30 mouse cellular contexts compared by ENCODE assay signal in the genomic region with DNA sequence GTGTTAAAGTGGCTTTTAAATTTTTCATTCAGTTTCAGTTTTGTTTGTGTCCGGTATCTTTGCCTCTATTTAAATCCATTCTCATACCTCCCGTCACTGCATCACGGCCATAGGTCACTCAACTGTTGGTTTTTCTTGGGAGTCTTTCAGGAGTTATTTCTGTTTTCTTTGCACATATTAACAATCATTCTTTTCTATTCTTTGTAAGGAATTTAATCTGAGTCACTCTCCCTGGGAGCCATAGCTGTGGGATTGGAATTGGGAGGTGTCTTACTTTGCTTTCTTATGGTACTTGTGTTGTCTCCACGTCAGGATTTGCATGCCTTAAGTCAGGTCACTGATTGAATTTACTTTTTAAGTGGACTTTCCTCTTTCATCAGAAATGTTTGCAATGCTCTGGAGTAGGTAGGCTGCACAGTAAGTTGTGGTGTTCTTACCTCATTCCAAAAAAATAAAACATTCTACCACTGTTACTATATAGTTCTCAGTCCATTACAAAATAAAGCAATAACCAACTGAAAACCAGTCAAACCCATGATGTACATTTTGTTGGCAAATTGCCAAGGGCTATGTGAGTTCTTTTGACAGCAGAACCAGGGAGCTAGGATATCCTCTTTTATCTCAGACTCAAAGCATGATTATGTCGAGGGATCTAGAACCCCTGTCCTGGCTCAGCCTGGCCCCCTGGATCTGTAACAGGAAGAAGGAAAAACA.
DNase-seq lines count a peak whose midpoint lies in the region; ATAC-seq and TF ChIP-seq lines count a peak whose summit lies in the region.
"Had no signal": no experiment of that assay in that cellular context is flagged by ENCODE, and none has a peak within 500 bp of the region (broad histone marks: within the 10 kb centered on the region; RNA-seq: fewer than 3 reads in every experiment).

No protein-coding gene starts in this region.

- TF ChIP-seq POLR2A in MEL (IDR thresholded peaks at IDR 0.05; ENCODE audit: control insufficient read depth in 1 of 2, insufficient read depth in 1 of 2, low read depth in 1 of 2, low read length in 2 of 2, poor library complexity in 1 of 2) = no peak

- H3K9ac ChIP-seq in forebrain, embryonic 12.5 days = no peak overlapping the region
- H3K9ac ChIP-seq in forebrain, embryonic 16.5 days (replicated peaks; ENCODE audit: low read depth, low read length) = no peak overlapping the region
- H3K9ac ChIP-seq in lung, embryonic 14.5 days = no peak overlapping the region
- H3K9ac ChIP-seq in MEL (ENCODE audit: control insufficient read depth, low read depth, low read length, poor library complexity, severe bottlenecking) = no peak overlapping the region
- H3K9ac ChIP-seq in embryonic facial prominence, embryonic 14.5 days (ENCODE audit: low read depth, low read length) = no peak overlapping the region
- H3K9ac ChIP-seq: embryonic facial prominence, embryonic 12.5 days; forebrain, postnatal 0 days; limb, embryonic 13.5 days; neural tube, embryonic 12.5 days had no signal

- peak; percentile 33; the same call in 1 of the 2 replicates for ATAC-seq in forebrain, embryonic 12.5 days (ENCODE audit: low FRiP score)
- no peak for ATAC-seq in forebrain, embryonic 16.5 days
- no peak for ATAC-seq in lung, embryonic 14.5 days (ENCODE audit: insufficient read depth)
- no peak for ATAC-seq in embryonic facial prominence, embryonic 14.5 days (ENCODE audit: low read depth)
- ATAC-seq: forebrain, postnatal 0 days; intestine, postnatal 0 days; Patski had no signal

- no peaks in the 10 kb centered on the region for H3K9me3 ChIP-seq in forebrain, embryonic 12.5 days
- no peaks in the 10 kb centered on the region for H3K9me3 ChIP-seq in forebrain, embryonic 16.5 days (ENCODE audit: control insufficient read depth, low read length)
- no peaks in the 10 kb centered on the region for H3K9me3 ChIP-seq in lung, embryonic 14.5 days (ENCODE audit: low read depth, low read length)
- H3K9me3 ChIP-seq in MEL (replicated peaks; ENCODE audit: insufficient read depth, low read length) = no peaks in the 10 kb centered on the region
- no peaks in the 10 kb centered on the region for H3K9me3 ChIP-seq in embryonic facial prominence, embryonic 14.5 days (ENCODE audit: control insufficient read depth, low read length)
- H3K9me3 ChIP-seq: embryonic facial prominence, embryonic 12.5 days; hindbrain, embryonic 10.5 days; limb, embryonic 13.5 days; neural tube, embryonic 12.5 days had no signal

- no peak overlapping the region for H3K4me2 ChIP-seq in forebrain, embryonic 12.5 days
- H3K4me2 ChIP-seq in forebrain, embryonic 16.5 days (ENCODE audit: low read length) = no peak overlapping the region
- no peak overlapping the region for H3K4me2 ChIP-seq in lung, embryonic 14.5 days
- no peak overlapping the region for H3K4me2 ChIP-seq in embryonic facial prominence, embryonic 14.5 days (ENCODE audit: low read depth, low read length)
- H3K4me2 ChIP-seq: embryonic facial prominence, embryonic 12.5 days; limb, embryonic 13.5 days; liver, embryonic 11.5 days; midbrain, embryonic 11.5 days; neural tube, embryonic 12.5 days had no signal

- TF ChIP-seq RAD21 in MEL (IDR thresholded peaks at IDR 0.05; ENCODE audit: low read depth, low read length) = no peak

- no peaks in the 10 kb centered on the region for H3K27me3 ChIP-seq in forebrain, embryonic 12.5 days
- H3K27me3 ChIP-seq in forebrain, embryonic 16.5 days (replicated peaks; ENCODE audit: control insufficient read depth, insufficient read depth, low read length) = no peaks in the 10 kb centered on the region
- no peaks in the 10 kb centered on the region for H3K27me3 ChIP-seq in lung, embryonic 14.5 days (ENCODE audit: insufficient read depth, low read length)
- H3K27me3 ChIP-seq in MEL (ENCODE audit: control insufficient read depth in 1 of 2, insufficient read depth in 2 of 2, low read length in 2 of 2) = no peaks in the 10 kb centered on the region
- H3K27me3 ChIP-seq in embryonic facial prominence, embryonic 14.5 days (replicated peaks; ENCODE audit: control insufficient read depth, insufficient read depth, low read length) = no peaks in the 10 kb centered on the region
- H3K27me3 ChIP-seq: embryonic facial prominence, embryonic 12.5 days; limb, embryonic 13.5 days; neural tube, embryonic 12.5 days; Patski had no signal

- H3K36me3 ChIP-seq in forebrain, embryonic 12.5 days (replicated peaks) = no peaks in the 10 kb centered on the region
- H3K36me3 ChIP-seq in forebrain, embryonic 16.5 days (ENCODE audit: control insufficient read depth, insufficient read depth) = no peaks in the 10 kb centered on the region
- no peaks in the 10 kb centered on the region for H3K36me3 ChIP-seq in lung, embryonic 14.5 days (ENCODE audit: insufficient read depth)
- H3K36me3 ChIP-seq in MEL (ENCODE audit: control insufficient read depth in 1 of 2, insufficient read depth in 2 of 2, low read length in 2 of 2) = no peaks in the 10 kb centered on the region
- no peaks in the 10 kb centered on the region for H3K36me3 ChIP-seq in embryonic facial prominence, embryonic 14.5 days (ENCODE audit: control insufficient read depth, insufficient read depth, low read length)
- H3K36me3 ChIP-seq: embryonic facial prominence, embryonic 12.5 days; neural tube, embryonic 12.5 days had no signal

- no peaks in the 10 kb centered on the region for H3K79me2 ChIP-seq in MEL (ENCODE audit: control insufficient read depth, insufficient read depth, low read length, poor library complexity)

- intact Hi-C loops in gastrocnemius, postnatal 36 days (cut with DNase I) = no loop called here

- TF ChIP-seq CTCF in lung, embryonic 14.5 days (IDR thresholded peaks at IDR 0.05; ENCODE audit: low read depth) = no peak
- TF ChIP-seq CTCF in MEL (IDR thresholded peaks at IDR 0.05 in 2 of 3, conservative IDR thresholded peaks at IDR 0.05 in 1 of 3; ENCODE audit: control insufficient read depth in 1 of 3, insufficient read depth in 1 of 3, low read depth in 2 of 3, low read length in 3 of 3, poor library complexity in 1 of 3, severe bottlenecking in 1 of 3) = no peak

- peaks cover 6% of the 10 kb centered on the region for H3K4me1 ChIP-seq in forebrain, embryonic 12.5 days
- H3K4me1 ChIP-seq in forebrain, embryonic 16.5 days (replicated peaks; ENCODE audit: control insufficient read depth, insufficient read depth, low read length) = peaks cover under 1% of the 10 kb centered on the region; the same call in 1 of the 2 replicates
- no peaks in the 10 kb centered on the region for H3K4me1 ChIP-seq in lung, embryonic 14.5 days (ENCODE audit: insufficient read depth)
- H3K4me1 ChIP-seq in MEL (ENCODE audit: control insufficient read depth in 1 of 2, insufficient read depth in 2 of 2, low read length in 2 of 2) = no peaks in the 10 kb centered on the region
- H3K4me1 ChIP-seq in embryonic facial prominence, embryonic 14.5 days (ENCODE audit: control insufficient read depth, insufficient read depth, low read length) = no peaks in the 10 kb centered on the region
- H3K4me1 ChIP-seq: hindbrain, embryonic 10.5 days; neural tube, embryonic 12.5 days had no signal

- 49% methylated on average over 5 of the region's 5 CpGs for WGBS in forebrain, embryonic 12.5 days
- 39% methylated on average over 5 of the region's 5 CpGs for WGBS in forebrain, embryonic 16.5 days
- WGBS in lung, embryonic 14.5 days = 48% methylated on average over 5 of the region's 5 CpGs
- 62% methylated on average over 5 of the region's 5 CpGs for WGBS in embryonic facial prominence, embryonic 14.5 days

- no peak for TF ChIP-seq EP300 in MEL (IDR thresholded peaks at IDR 0.05; ENCODE audit: low read depth in 1 of 2, low read length in 2 of 2)

- no peak overlapping the region for H3K27ac ChIP-seq in forebrain, embryonic 12.5 days
- H3K27ac ChIP-seq in forebrain, embryonic 16.5 days (ENCODE audit: low read length) = no peak overlapping the region
- H3K27ac ChIP-seq in lung, embryonic 14.5 days (ENCODE audit: low read depth) = no peak overlapping the region
- no peak overlapping the region for H3K27ac ChIP-seq in MEL (ENCODE audit: control insufficient read depth, low read depth, low read length)
- H3K27ac ChIP-seq in embryonic facial prominence, embryonic 14.5 days (replicated peaks; ENCODE audit: low read depth, low read length) = no peak overlapping the region
- H3K27ac ChIP-seq: embryonic facial prominence, embryonic 12.5 days; hindbrain, embryonic 10.5 days; left cerebral cortex, adult 2 months; limb, embryonic 13.5 days; neural tube, embryonic 12.5 days had no signal

- peak; percentile 63 for DNase-seq in lung, embryonic 14.5 days
- DNase-seq in lung, postnatal 25 days (ENCODE audit: low spot score) = no peak
- DNase-seq in MEL (ENCODE audit: low read depth, low spot score) = peak; percentile 1
- DNase-seq in embryonic facial prominence, embryonic 14.5 days (ENCODE audit: low spot score) = peak; percentile 22
- DNase-seq in gastrocnemius, postnatal 36 days = no peak
- DNase-seq in gastrocnemius, adult 8-10 months (ENCODE audit: low spot score in 2 of 2) = no peak
- DNase-seq: adrenal gland, postnatal 36 days; B cell, adult 2 months; cerebellum, adult 18-20 months; forebrain, postnatal 0 days; gastrocnemius, postnatal 10 days; heart, postnatal 14 days; kidney, adult 9 months; kidney, postnatal 10 days; right cerebral cortex, adult 18-20 months; spleen, adult 18-20 months; thymus, postnatal 25 days had no signal

- H3K4me3 ChIP-seq in forebrain, embryonic 12.5 days (replicated peaks) = no peak overlapping the region
- no peak overlapping the region for H3K4me3 ChIP-seq in forebrain, embryonic 16.5 days (replicated peaks; ENCODE audit: low read length)
- no peak overlapping the region for H3K4me3 ChIP-seq in lung, embryonic 14.5 days (ENCODE audit: low read depth, low read length)
- no peak overlapping the region for H3K4me3 ChIP-seq in MEL (ENCODE audit: control insufficient read depth in 1 of 2, insufficient read depth in 1 of 2, low read depth in 2 of 2, low read length in 2 of 2)
- no peak overlapping the region for H3K4me3 ChIP-seq in embryonic facial prominence, embryonic 14.5 days (ENCODE audit: low read depth, low read length)
- H3K4me3 ChIP-seq: embryonic facial prominence, embryonic 12.5 days; erythroblast, embryonic 14.5 days; hindbrain, embryonic 10.5 days; left cerebral cortex, adult 2 months; limb, embryonic 13.5 days; myocyte; neural tube, embryonic 12.5 days had no signal

TF ChIP-seq in MEL, 35 proteins besides CTCF, POLR2A, EP300 and RAD21 (continues in another document):
- TF ChIP-seq KAT2A (conservative IDR thresholded peaks at IDR 0.05; ENCODE audit: low read depth, low read length) (no peak), SIN3A (IDR thresholded peaks at IDR 0.05; ENCODE audit: low read length) (no peak), MAZ (IDR thresholded peaks at IDR 0.05; ENCODE audit: low read depth, low read length) (no peak), MYC (IDR thresholded peaks at IDR 0.05; ENCODE audit: low read depth, low read length) (no peak), MAFK (IDR thresholded peaks at IDR 0.05; ENCODE audit: borderline replicate concordance, low read depth, low read length) (no peak), ETS1 (IDR thresholded peaks at IDR 0.05; ENCODE audit: low read depth, low read length) (no peak), CHD2 (IDR thresholded peaks at IDR 0.05; ENCODE audit: low read length) (no peak), JUND (IDR thresholded peaks at IDR 0.05; ENCODE audit: low read depth, low read length) (no peak), POLR2AphosphoS2 (IDR thresholded peaks at IDR 0.05; ENCODE audit: low read length) (no peak)

Comparison
In these comparisons a context has a peak if more than half of its experiments do, and no peak if none do; other contexts are left out.
1. DNase-seq: peak in lung, embryonic 14.5 days (single experiment), MEL (single experiment) and embryonic facial prominence, embryonic 14.5 days (single experiment); none in lung, postnatal 25 days (single experiment), gastrocnemius, postnatal 36 days (0 of 2) and gastrocnemius, adult 8-10 months (0 of 2).